Mouse (Mus musculus) E14TG2a.4 (cell line): Measurements from ENCODE around the gene Tctex1d4.

Experiments used
- H3K27me3 ChIP-seq: 2 replicates; pipeline ENCODE4 v1.6.1; 2014; ENCODE audit warnings: low read length, control low read depth; ENCODE audit not compliant: insufficient read depth
- H3K36me3 ChIP-seq: 2 replicates; pipeline ENCODE4 v1.6.1; 2014; ENCODE audit warnings: low read length, control low read depth; ENCODE audit not compliant: insufficient read depth
- H3K4me1 ChIP-seq: replicated peaks from 2 replicates; pipeline ENCODE4 v1.6.1; 2014; ENCODE audit warnings: low read depth, low read length, control low read depth
- H3K4me3 ChIP-seq: replicated peaks from 2 replicates; pipeline ENCODE4 v1.5.1; 2014; ENCODE audit warnings: mild to moderate bottlenecking, low read length
- H3K9me3 ChIP-seq: 2 replicates; pipeline ENCODE4 v1.6.1; 2014; ENCODE audit warnings: low read length, control low read depth
- CTCF ChIP-seq: conservative IDR thresholded peaks from 2 replicates; pipeline ENCODE4 v1.5.1; 2014; ENCODE audit warnings: low read length
- NANOG ChIP-seq: IDR thresholded peaks from 2 replicates; pipeline ENCODE4 v1.6.1; 2014; ENCODE audit warnings: borderline replicate concordance, low read length, mixed read lengths
- POU5F1 ChIP-seq: IDR thresholded peaks from 2 replicates; pipeline ENCODE4 v1.6.1; 2014; ENCODE audit warnings: low read length, borderline replicate concordance

Tctex1d4 gene

GRCm38 (mm10) chr4:117150212-117150733, 23.7 kb downstream of the Tctex1d4 start:
- Histone ChIP-seq H3K4me3 (no peak overlapping the region), H3K36me3 (peaks cover 78% of the 10 kb centered on the region), H3K4me1 (peaks cover 82% of the 10 kb centered on the region), H3K9me3 (no peaks in the 10 kb centered on the region), H3K27me3 (no peaks in the 10 kb centered on the region)
- no peak for TF ChIP-seq POU5F1
- no peak for TF ChIP-seq NANOG
- TF ChIP-seq CTCF, result no peak

GRCm38 (mm10) chr4:117151416-117151815, 24.8 kb downstream of the Tctex1d4 start:
- H3K27me3 ChIP-seq, result no peaks in the 10 kb centered on the region
- TF ChIP-seq POU5F1 (no peak), NANOG (no peak), CTCF (no peak)
- H3K4me3 ChIP-seq, result peak overlapping the region; percentile 94
- peaks cover 80% of the 10 kb centered on the region for H3K36me3 ChIP-seq
- no peaks in the 10 kb centered on the region for H3K9me3 ChIP-seq
- H3K4me1 ChIP-seq, result peaks cover 73% of the 10 kb centered on the region

- Histone ChIP-seq H3K27me3 (no peaks in the 10 kb centered on the region), H3K9me3 (no peaks in the 10 kb centered on the region), H3K4me3 (peak overlapping the region; percentile 94), H3K36me3 (peaks cover 71% of the 10 kb centered on the region), H3K4me1 (peaks cover 68% of the 10 kb centered on the region)
- no peak for TF ChIP-seq NANOG
- TF ChIP-seq CTCF, result no peak
- TF ChIP-seq POU5F1, result no peak
Measured at GRCm38 (mm10) chr4:117152714-117153113, 26.1 kb downstream of the Tctex1d4 start.

- H3K27me3 ChIP-seq, result no peaks in the 10 kb centered on the region
- no peak for TF ChIP-seq CTCF
- TF ChIP-seq POU5F1, result no peak
- no peak for TF ChIP-seq NANOG
- peaks cover 71% of the 10 kb centered on the region for H3K36me3 ChIP-seq
- no peaks in the 10 kb centered on the region for H3K9me3 ChIP-seq
- peak overlapping the region; percentile 94 for H3K4me3 ChIP-seq
- peaks cover 68% of the 10 kb centered on the region for H3K4me1 ChIP-seq
Measured at GRCm38 (mm10) chr4:117155020-117155791, 28.6 kb downstream of the Tctex1d4 start.

- peaks cover 71% of the 10 kb centered on the region for H3K36me3 ChIP-seq
- peaks cover 66% of the 10 kb centered on the region for H3K4me1 ChIP-seq
- no peaks in the 10 kb centered on the region for H3K27me3 ChIP-seq
Measured at GRCm38 (mm10) chr4:117155792-117156355, 29.3 kb downstream of the Tctex1d4 start, which contains the start of gene Rps8. Gene Rps8, minus strand, starts transcription at chr4:117156243.

GRCm38 (mm10) chr4:117156372-117156771, 29.8 kb downstream of the Tctex1d4 start:
- no peak for TF ChIP-seq POU5F1
- peaks cover 66% of the 10 kb centered on the region for H3K4me1 ChIP-seq
- H3K27me3 ChIP-seq, result no peaks in the 10 kb centered on the region
- H3K9me3 ChIP-seq, result no peaks in the 10 kb centered on the region
- H3K36me3 ChIP-seq, result peaks cover 71% of the 10 kb centered on the region
- peak overlapping the region; percentile 94 for H3K4me3 ChIP-seq

More at GRCm38 (mm10) chr4:117155792-117156355, 29.3 kb downstream of the Tctex1d4 start, which contains the start of gene Rps8:
- Histone ChIP-seq H3K9me3 (no peaks in the 10 kb centered on the region), H3K4me3 (peak within 1 kb of the TSS; percentile 94)
- TF ChIP-seq POU5F1, result no peak
- TF ChIP-seq CTCF, result no peak
- no peak for TF ChIP-seq NANOG

- Histone ChIP-seq H3K9me3 (no peaks in the 10 kb centered on the region), H3K4me3 (no peak overlapping the region), H3K27me3 (no peaks in the 10 kb centered on the region), H3K36me3 (peaks cover 72% of the 10 kb centered on the region), H3K4me1 (peaks cover 53% of the 10 kb centered on the region)
- no peak for TF ChIP-seq POU5F1
Measured at GRCm38 (mm10) chr4:117159666-117160065, 33.1 kb downstream of the Tctex1d4 start.

- Histone ChIP-seq H3K4me3 (no peak overlapping the region), H3K27me3 (no peaks in the 10 kb centered on the region)
- no peak for TF ChIP-seq POU5F1
- no peak for TF ChIP-seq NANOG
- no peak for TF ChIP-seq CTCF
Measured at GRCm38 (mm10) chr4:117161183-117161582, 34.6 kb downstream of the Tctex1d4 start.

More at GRCm38 (mm10) chr4:117161183-117161582, 34.6 kb downstream of the Tctex1d4 start:
- H3K4me1 ChIP-seq, result peaks cover 65% of the 10 kb centered on the region
- H3K9me3 ChIP-seq, result no peaks in the 10 kb centered on the region
- H3K36me3 ChIP-seq, result peaks cover 79% of the 10 kb centered on the region
